Mouse (Mus musculus) heart, postnatal 14 days (tissue): ENCODE results near the gene Rab3b. TPM values are rescaled to one million over a fixed set of nuclear protein-coding genes. Genes with fewer than 3 reads are reported as not detected.

Source experiments
- DNase-seq, 2 experiments: peaks; one replicate each; pipeline ENCODE4 v3.0.0; 2021 to 2022
- intact Hi-C: fragments of 180-260 bp; cut with DNase I; formaldehyde crosslinking; loops from one replicate; pipeline ENCODE4 v1.15.1; 2025
- total RNA-seq, 2 experiments: library from RNA; stranded (reverse); gene quantifications; 2 replicates each; pipeline ENCODE4 v1.2.3; 2021

Rab3b gene
- total RNA-seq, 2 experiments from 2014 or later = 0.22 to 0.36 TPM

GRCm38 (mm10) chr4:108942171-108942570 lies 63.3 kb downstream of the Rab3b start:
- intact Hi-C loops = no loop called here
- DNase-seq = no peak

GRCm38 (mm10) chr4:108942986-108943720 lies 64.3 kb downstream of the Rab3b start:
- intact Hi-C loops = no loop called here
- no peak for DNase-seq

- DNase-seq = no peak
- intact Hi-C loops = no loop called here
Observed at GRCm38 (mm10) chr4:108949168-108949567, 70.3 kb downstream of the Rab3b start.

GRCm38 (mm10) chr4:108950201-108950600 lies 71.3 kb downstream of the Rab3b start:
- DNase-seq = no peak
- intact Hi-C loops = no loop called here

- intact Hi-C loops = no loop called here
- no peak for DNase-seq
Observed at GRCm38 (mm10) chr4:108951663-108952062, 72.8 kb downstream of the Rab3b start.

GRCm38 (mm10) chr4:108959696-108960095 lies 80.8 kb downstream of the Rab3b start:
- DNase-seq = no peak
- intact Hi-C loops = no loop called here

GRCm38 (mm10) chr4:108960619-108961460 lies 82.0 kb downstream of the Rab3b start:
- DNase-seq = no peak
- intact Hi-C loops = no loop called here

GRCm38 (mm10) chr4:108963017-108963416 lies 84.2 kb downstream of the Rab3b start:
- intact Hi-C loops = no loop called here
- no peak for DNase-seq

GRCm38 (mm10) chr4:108969517-108969916 lies 90.7 kb downstream of the Rab3b start:
- no peak for DNase-seq
- intact Hi-C loops = no loop called here

- no peak for DNase-seq
- intact Hi-C loops = loop anchor here (10.0 kb wide), 1 partner anchor 276 kb away; no protein-coding TSS in a partner anchor
Observed at GRCm38 (mm10) chr4:108971054-108971453, 92.2 kb downstream of the Rab3b start.

- DNase-seq = peak; percentile 18 to 59
- intact Hi-C loops = loop anchor here (1.0 to 10.0 kb wide), 3 partner anchors 106 to 282 kb away; no protein-coding TSS in a partner anchor
Observed at GRCm38 (mm10) chr4:108976458-108977071, 97.7 kb downstream of the Rab3b start.

- intact Hi-C loops = no loop called here
- no peak for DNase-seq
Observed at GRCm38 (mm10) chr4:108986833-108987472, 108.1 kb downstream of the Rab3b start.

- intact Hi-C loops = no loop called here
- no peak for DNase-seq
Observed at GRCm38 (mm10) chr4:108987473-108987842, 108.6 kb downstream of the Rab3b start.

GRCm38 (mm10) chr4:108989430-108989829 lies 110.6 kb downstream of the Rab3b start:
- intact Hi-C loops = no loop called here

GRCm38 (mm10) chr4:108990032-108990431 lies 111.2 kb downstream of the Rab3b start:
- DNase-seq = no peak
- intact Hi-C loops = no loop called here

More at GRCm38 (mm10) chr4:108989430-108989829, 110.6 kb downstream of the Rab3b start:
- no peak for DNase-seq

- DNase-seq = no peak
- intact Hi-C loops = no loop called here
Observed at GRCm38 (mm10) chr4:108990571-108990970, 111.7 kb downstream of the Rab3b start.

GRCm38 (mm10) chr4:108991811-108992210 lies 112.9 kb downstream of the Rab3b start:
- DNase-seq = no peak
- intact Hi-C loops = no loop called here
